Mouse (Mus musculus) thymus, postnatal 25 days (tissue): ENCODE data around the gene Casp8ap2.

Experiments
- DNase-seq: peaks from one replicate; pipeline ENCODE4 v3.0.0; 2022

Gene Casp8ap2

DNA sequence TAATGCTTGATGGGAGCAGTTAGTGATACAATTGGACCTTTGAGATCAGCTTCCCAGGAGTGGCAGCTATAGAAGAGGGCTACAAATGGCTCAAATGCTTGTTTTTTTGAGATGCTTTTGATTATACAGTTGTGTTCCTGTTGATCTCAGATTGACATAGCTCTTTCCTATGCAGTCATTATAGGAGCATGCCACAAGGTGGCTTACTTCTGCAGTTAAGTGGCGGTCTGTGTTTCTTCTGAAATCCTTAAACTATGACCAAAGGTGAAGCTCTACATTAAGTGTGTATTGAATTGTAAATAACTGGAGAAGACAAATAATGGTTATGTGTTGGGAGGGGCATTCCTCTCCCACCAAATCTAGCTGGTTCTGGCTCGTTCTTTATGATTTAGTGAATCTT lies 54.6 kb downstream of the Casp8ap2 start:
- peak; percentile 8 for DNase-seq

- no peak for DNase-seq
Measured at GRCm38 (mm10) chr4:32674025-32674424, 58.8 kb downstream of the Casp8ap2 start.

- DNase-seq = no peak
Measured at GRCm38 (mm10) chr4:32677471-32677870, 62.2 kb downstream of the Casp8ap2 start.

GRCm38 (mm10) chr4:32680843-32681242 lies 65.6 kb downstream of the Casp8ap2 start:
- DNase-seq = no peak

GRCm38 (mm10) chr4:32682471-32682870 lies 67.2 kb downstream of the Casp8ap2 start:
- no peak for DNase-seq

GRCm38 (mm10) chr4:32683061-32683582 lies 67.9 kb downstream of the Casp8ap2 start:
- no peak for DNase-seq
